Mouse (Mus musculus) stomach, postnatal 0 days (tissue): ENCODE measurements at regions not wholly inside any gene's neighbourhood (a gene's known extent, or its start where the extent isn't known, plus 50 kb on each side); places are given as distances from the start of the nearest gene placed in this dataset.

Source experiments
- CTCF ChIP-seq: IDR thresholded peaks from 2 replicates; pipeline ENCODE4 v1.5.1; 2016; ENCODE audit warnings: antibody characterized with exemption, low read depth, mild to moderate bottlenecking, moderate library complexity
- EP300 ChIP-seq: optimal IDR thresholded peaks from 2 replicates; pipeline ENCODE3; 2016; ENCODE audit warnings: antibody characterized with exemption

GRCm38 (mm10) chr3:9146481-9146880, 463.4 kb downstream of the Zfp704 start:
- no peak for TF ChIP-seq CTCF
- TF ChIP-seq EP300: no peak
